In the genomic region with DNA sequence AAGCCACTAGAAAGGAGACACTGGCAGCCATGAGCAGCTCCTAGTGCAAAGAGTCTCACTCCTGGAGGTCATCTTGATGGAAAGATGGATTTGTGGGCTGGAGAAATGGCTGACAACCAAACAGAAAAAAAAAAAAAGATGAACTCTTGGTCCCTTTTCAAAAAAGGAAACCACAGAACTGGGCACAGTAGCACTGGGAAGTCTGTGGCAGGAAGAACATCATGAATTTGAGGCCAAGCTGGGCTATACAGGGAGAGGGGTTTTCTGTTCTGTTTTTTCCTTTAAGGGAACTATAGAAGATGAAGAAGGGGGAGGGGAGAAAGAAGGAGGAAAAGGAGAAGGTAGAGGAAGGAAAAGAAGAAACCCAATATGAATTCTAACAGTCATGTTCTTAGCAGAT, we compare ENCODE assay signal across 31 mouse cellular contexts. TPM values are rescaled to one million over a fixed set of nuclear protein-coding genes. Genes with fewer than 3 reads are reported as not detected.
A peak's percentile ranks its signal among the peaks of the same experiment; 100 is the strongest.
DNase-seq lines count a peak whose midpoint lies in the region; ATAC-seq and TF ChIP-seq lines count a peak whose summit lies in the region.
"Had no signal": no experiment of that assay in that cellular context is flagged by ENCODE, and none has a peak within 500 bp of the region (broad histone marks: within the 10 kb centered on the region; RNA-seq: fewer than 3 reads in every experiment).

No protein-coding gene starts in this region.

- TF ChIP-seq POLR2A in MEL (IDR thresholded peaks at IDR 0.05; ENCODE audit: control insufficient read depth in 1 of 2, insufficient read depth in 1 of 2, low read depth in 1 of 2, low read length in 2 of 2, poor library complexity in 1 of 2) = no peak

- H3K9ac ChIP-seq in liver, embryonic 16.5 days (ENCODE audit: low read depth, low read length) = no peak overlapping the region
- H3K9ac ChIP-seq in liver, embryonic 12.5 days = no peak overlapping the region
- no peak overlapping the region for H3K9ac ChIP-seq in MEL (ENCODE audit: control insufficient read depth, low read depth, low read length, poor library complexity, severe bottlenecking)
- no peak overlapping the region for H3K9ac ChIP-seq in liver, postnatal 0 days (replicated peaks)
- H3K9ac ChIP-seq: heart, embryonic 15.5 days; hindbrain, embryonic 12.5 days; intestine, embryonic 15.5 days; limb, embryonic 15.5 days; lung, embryonic 14.5 days; neural tube, embryonic 12.5 days had no signal

- H3K4me3 ChIP-seq in liver, embryonic 16.5 days (ENCODE audit: low read depth, low read length) = no peak overlapping the region
- H3K4me3 ChIP-seq in liver, embryonic 12.5 days = no peak overlapping the region
- no peak overlapping the region for H3K4me3 ChIP-seq in MEL (ENCODE audit: control insufficient read depth in 1 of 2, insufficient read depth in 1 of 2, low read depth in 2 of 2, low read length in 2 of 2)
- no peak overlapping the region for H3K4me3 ChIP-seq in liver, postnatal 0 days (ENCODE audit: low read depth, low read length)
- H3K4me3 ChIP-seq: erythroblast, embryonic 14.5 days; heart, embryonic 10.5 days; heart, embryonic 15.5 days; hindbrain, embryonic 12.5 days; intestine, embryonic 15.5 days; limb, embryonic 10.5 days; limb, embryonic 15.5 days; midbrain, embryonic 10.5 days; neural tube, embryonic 12.5 days had no signal

- H3K36me3 ChIP-seq in liver, embryonic 16.5 days (ENCODE audit: control insufficient read depth, insufficient read depth) = no peaks in the 10 kb centered on the region
- H3K36me3 ChIP-seq in liver, embryonic 12.5 days = no peaks in the 10 kb centered on the region
- peaks cover 0 to 8% of the 10 kb centered on the region in 2 experiments; a peak in 2 of 4 replicates for H3K36me3 ChIP-seq in MEL (ENCODE audit: control insufficient read depth in 1 of 2, insufficient read depth in 2 of 2, low read length in 2 of 2)
- no peaks in the 10 kb centered on the region for H3K36me3 ChIP-seq in liver, postnatal 0 days (replicated peaks; ENCODE audit: insufficient read depth, low read length)
- H3K36me3 ChIP-seq: G1E; heart, embryonic 10.5 days; heart, embryonic 15.5 days; hindbrain, embryonic 12.5 days; intestine, embryonic 15.5 days; limb, embryonic 10.5 days; limb, embryonic 15.5 days; midbrain, embryonic 10.5 days; neural tube, embryonic 12.5 days had no signal

- TF ChIP-seq RAD21 in MEL (IDR thresholded peaks at IDR 0.05; ENCODE audit: low read depth, low read length) = no peak

- no peak overlapping the region for H3K4me2 ChIP-seq in liver, embryonic 16.5 days (ENCODE audit: low read depth, low read length)
- no peak overlapping the region for H3K4me2 ChIP-seq in liver, embryonic 12.5 days
- H3K4me2 ChIP-seq in liver, postnatal 0 days (ENCODE audit: low read depth, low read length) = no peak overlapping the region
- H3K4me2 ChIP-seq: heart, embryonic 15.5 days; hindbrain, embryonic 12.5 days; limb, embryonic 15.5 days; lung, embryonic 14.5 days; neural tube, embryonic 12.5 days had no signal

- H3K9me3 ChIP-seq in liver, embryonic 16.5 days (replicated peaks; ENCODE audit: control insufficient read depth, low read length) = no peaks in the 10 kb centered on the region
- H3K9me3 ChIP-seq in liver, embryonic 12.5 days (replicated peaks) = no peaks in the 10 kb centered on the region
- no peaks in the 10 kb centered on the region for H3K9me3 ChIP-seq in MEL (replicated peaks; ENCODE audit: insufficient read depth, low read length)
- no peaks in the 10 kb centered on the region for H3K9me3 ChIP-seq in liver, postnatal 0 days (ENCODE audit: low read length)
- H3K9me3 ChIP-seq: heart, embryonic 10.5 days; heart, embryonic 15.5 days; hindbrain, embryonic 12.5 days; intestine, embryonic 15.5 days; limb, embryonic 10.5 days; limb, embryonic 15.5 days; midbrain, embryonic 10.5 days; neural tube, embryonic 12.5 days had no signal

- no peak for DNase-seq in MEL (ENCODE audit: low read depth, low spot score)
- no peak for DNase-seq in liver, postnatal 0 days
- DNase-seq in skeletal muscle tissue, adult 2 months (ENCODE audit: low read depth, low spot score) = peak; percentile 23
- no peak for DNase-seq in neural tube, embryonic 10.5 days (ENCODE audit: extremely low spot score, low spot score)
- no peak for DNase-seq in left cerebral cortex, adult 11 months (ENCODE audit: low spot score)
- DNase-seq: adrenal gland, postnatal 10 days; cerebellum, adult 11-12 months; cerebellum, adult 9-11 months; kidney, adult 8-10 months; kidney, postnatal 4 days; lung, embryonic 14.5 days; right cerebral cortex, adult 18-20 months; thymus, adult 18-20 months; thymus, postnatal 25 days had no signal

- peaks cover 8% of the 10 kb centered on the region for H3K4me1 ChIP-seq in liver, embryonic 16.5 days (ENCODE audit: control insufficient read depth, low read depth, low read length)
- peaks cover 25% of the 10 kb centered on the region for H3K4me1 ChIP-seq in liver, embryonic 12.5 days
- H3K4me1 ChIP-seq in MEL (ENCODE audit: control insufficient read depth in 1 of 2, insufficient read depth in 2 of 2, low read length in 2 of 2) = peaks cover 0 to 9% of the 10 kb centered on the region in 2 experiments; a peak in 2 of 4 replicates
- H3K4me1 ChIP-seq in liver, postnatal 0 days (ENCODE audit: insufficient read depth) = peaks cover 8% of the 10 kb centered on the region; the same call in 1 of the 2 replicates
- H3K4me1 ChIP-seq: intestine, embryonic 15.5 days had no signal

- H3K79me2 ChIP-seq in MEL (ENCODE audit: control insufficient read depth, insufficient read depth, low read length, poor library complexity) = no peaks in the 10 kb centered on the region; the same call in 1 of the 2 replicates

- no peak for TF ChIP-seq EP300 in MEL (IDR thresholded peaks at IDR 0.05; ENCODE audit: low read depth in 1 of 2, low read length in 2 of 2)
- no peak for TF ChIP-seq EP300 in liver, postnatal 0 days (IDR thresholded peaks at IDR 0.05; ENCODE audit: low read depth)

- H3K27ac ChIP-seq in liver, embryonic 16.5 days (ENCODE audit: low read length) = peak overlapping the region; percentile 21; the same call in 1 of the 2 replicates
- H3K27ac ChIP-seq in liver, embryonic 12.5 days = no peak overlapping the region
- no peak overlapping the region for H3K27ac ChIP-seq in MEL (ENCODE audit: control insufficient read depth, low read depth, low read length)
- 0 out of 2 replicates have a peak overlapping the region, but pooled peaks have one; percentile 44 for H3K27ac ChIP-seq in liver, postnatal 0 days (ENCODE audit: low read depth)
- H3K27ac ChIP-seq: heart, embryonic 10.5 days; heart, embryonic 15.5 days; hindbrain, embryonic 12.5 days; hindbrain, postnatal 0 days; intestine, embryonic 15.5 days; kidney, postnatal 0 days; limb, embryonic 10.5 days; limb, embryonic 15.5 days; midbrain, embryonic 10.5 days; neural tube, embryonic 12.5 days had no signal

- ATAC-seq in liver, embryonic 16.5 days (ENCODE audit: low read depth) = no peak
- ATAC-seq in liver, embryonic 12.5 days = no peak
- ATAC-seq in liver, postnatal 0 days = no peak
- ATAC-seq: forebrain, embryonic 16.5 days; hindbrain, postnatal 0 days; intestine, embryonic 15.5 days; midbrain, embryonic 16.5 days; Patski had no signal

- no peaks in the 10 kb centered on the region for H3K27me3 ChIP-seq in liver, embryonic 16.5 days (ENCODE audit: control insufficient read depth, insufficient read depth, low read depth, low read length)
- no peaks in the 10 kb centered on the region; the same call in 1 of the 2 replicates for H3K27me3 ChIP-seq in liver, embryonic 12.5 days (replicated peaks)
- H3K27me3 ChIP-seq in MEL (ENCODE audit: control insufficient read depth in 1 of 2, insufficient read depth in 2 of 2, low read length in 2 of 2) = no peaks in the 10 kb centered on the region
- no peaks in the 10 kb centered on the region for H3K27me3 ChIP-seq in liver, postnatal 0 days (ENCODE audit: insufficient read depth, low read length)
- H3K27me3 ChIP-seq: intestine, embryonic 15.5 days; Patski had no signal

- no peak for TF ChIP-seq CTCF in MEL (IDR thresholded peaks at IDR 0.05 in 2 of 3, conservative IDR thresholded peaks at IDR 0.05 in 1 of 3; ENCODE audit: control insufficient read depth in 1 of 3, insufficient read depth in 1 of 3, low read depth in 2 of 3, low read length in 3 of 3, poor library complexity in 1 of 3, severe bottlenecking in 1 of 3)
- no peak for TF ChIP-seq CTCF in liver, postnatal 0 days (IDR thresholded peaks at IDR 0.05; ENCODE audit: low read depth)

TF ChIP-seq in MEL, 35 proteins besides CTCF, POLR2A, EP300 and RAD21:
- no peak for TF ChIP-seq USF2 (IDR thresholded peaks at IDR 0.05; ENCODE audit: borderline replicate concordance in 1 of 2, insufficient read depth in 1 of 2, low read depth in 1 of 2, low read length in 2 of 2)
- peak; percentile 66 for TF ChIP-seq ZNF384 (IDR thresholded peaks at IDR 0.05; ENCODE audit: low read depth, low read length)
- no peak for TF ChIP-seq E2F4 (IDR thresholded peaks at IDR 0.05; ENCODE audit: borderline replicate concordance, low read depth, low read length)

RNA-seq across cellular contexts. Expression of a gene that starts 2.6 kb away (rescaled TPM):
- polyA plus RNA-seq in liver, embryonic 16.5 days (2015; fragmentation: Nextera tagmentation; extraction: Ambion mirVana) = 14.6 and 16.5 TPM in 2 replicates
- polyA plus RNA-seq in liver, embryonic 12.5 days (2016; fragmentation: Nextera tagmentation; extraction: Ambion mirVana) = 12.8 and 13.7 TPM in 2 replicates
- total RNA-seq in MEL (2012; rRNA removed) = 1.4 and 1.7 TPM in 2 replicates
- 1 to 10 TPM in 1 of 2 experiments, not detected in 1; 3.0 TPM for polyA plus RNA-seq in MEL (2012; ENCODE audit: insufficient read depth in 1 of 2, insufficient read length in 2 of 2, low read depth in 1 of 2, low replicate concordance in 2 of 2, missing spikeins in 1 of 2)
- polyA plus RNA-seq in liver, postnatal 0 days (2015; fragmentation: Nextera tagmentation; extraction: Ambion mirVana) = 20.2 and 21.2 TPM in 2 replicates

RNA-seq across cellular contexts. Expression of a gene that starts 6.7 kb away (rescaled TPM):
- polyA plus RNA-seq in liver, embryonic 16.5 days (2015; fragmentation: Nextera tagmentation; extraction: Ambion mirVana) = 0.56 and 0.63 TPM in 2 replicates
- polyA plus RNA-seq in liver, embryonic 12.5 days (2016; fragmentation: Nextera tagmentation; extraction: Ambion mirVana) = 0.44 and 0.64 TPM in 2 replicates
- 1.8 and 2.4 TPM in 2 replicates for total RNA-seq in MEL (2012; rRNA removed)
- 1 to 10 TPM in 1 of 2 experiments, not detected in 1; 1.8 TPM for polyA plus RNA-seq in MEL (2012; ENCODE audit: insufficient read depth in 1 of 2, insufficient read length in 2 of 2, low read depth in 1 of 2, low replicate concordance in 2 of 2, missing spikeins in 1 of 2)
- 0.25 and 0.39 TPM in 2 replicates for polyA plus RNA-seq in liver, postnatal 0 days (2015; fragmentation: Nextera tagmentation; extraction: Ambion mirVana)
- polyA plus RNA-seq: erythroblast, embryonic 14.5 days had no signal

RNA-seq across cellular contexts. Expression of a gene that starts 50.3 kb away (rescaled TPM):
- 13.1 and 15.4 TPM in 2 replicates for polyA plus RNA-seq in liver, embryonic 16.5 days (2015; fragmentation: Nextera tagmentation; extraction: Ambion mirVana)
- 37.3 and 39.3 TPM in 2 replicates for polyA plus RNA-seq in liver, embryonic 12.5 days (2016; fragmentation: Nextera tagmentation; extraction: Ambion mirVana)
- 52.4 and 65.0 TPM in 2 replicates for total RNA-seq in MEL (2012; rRNA removed)
- 100 to 1,000 TPM in 1 of 2 experiments, not detected in 1; 107 TPM for polyA plus RNA-seq in MEL (2012; ENCODE audit: insufficient read depth in 1 of 2, insufficient read length in 2 of 2, low read depth in 1 of 2, low replicate concordance in 2 of 2, missing spikeins in 1 of 2)
- 11.1 and 12.9 TPM in 2 replicates for polyA plus RNA-seq in liver, postnatal 0 days (2015; fragmentation: Nextera tagmentation; extraction: Ambion mirVana)

Comparison
In these comparisons a context has a peak if more than half of its experiments do, and no peak if none do; other contexts are left out.
1. H3K27ac ChIP-seq: peak in liver, embryonic 16.5 days (single experiment) and liver, postnatal 0 days (single experiment); none in liver, embryonic 12.5 days (single experiment) and MEL (single experiment).